Mouse (Mus musculus): ENCODE results near the gene Hmga1b.

DNA sequence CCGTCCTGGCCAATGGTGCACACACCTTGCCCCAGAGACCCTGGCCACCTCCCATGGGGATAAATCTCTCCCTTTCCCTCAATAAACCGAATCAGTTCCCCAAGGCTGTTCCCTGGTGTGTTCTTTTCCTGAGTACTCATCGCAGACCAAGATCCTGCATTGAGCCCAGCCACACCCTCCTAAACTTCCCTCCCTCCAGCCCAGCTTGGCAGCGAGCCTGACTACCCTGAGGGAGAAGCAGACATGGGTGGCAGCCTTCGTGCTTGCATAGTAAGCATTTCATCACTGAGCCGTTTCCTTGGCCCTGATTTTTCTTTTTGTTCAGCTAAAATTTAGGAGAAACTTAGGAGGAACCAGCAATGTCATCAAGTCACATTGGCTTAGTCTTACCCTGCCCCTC is 29.1 kb upstream of the Hmga1b start:
- TF ChIP-seq CTCF (IDR thresholded peaks at IDR 0.05; ENCODE audit: borderline replicate concordance, insufficient read depth, low read depth, low read length) (no peak), POLR2A (IDR thresholded peaks at IDR 0.05; ENCODE audit: borderline replicate concordance, insufficient read depth, low read length) (no peak)

Data from cerebellum, adult 2 months (tissue).